Mouse (Mus musculus) mature B cell (primary cell): Measurements from ENCODE around the gene Gm8122.
"Not testable (repeated sequence)": the region's sequence is repeated elsewhere in the genome, so short reads cannot be mapped to it uniquely, and the experiment has no call there.

Experiments
- in situ Hi-C: fragments of 300-500 bp; cut with MboI; formaldehyde crosslinking; loops from 2 replicates; pipeline ENCODE4 v1.14.3; 2019

Gene Gm8122

DNA sequence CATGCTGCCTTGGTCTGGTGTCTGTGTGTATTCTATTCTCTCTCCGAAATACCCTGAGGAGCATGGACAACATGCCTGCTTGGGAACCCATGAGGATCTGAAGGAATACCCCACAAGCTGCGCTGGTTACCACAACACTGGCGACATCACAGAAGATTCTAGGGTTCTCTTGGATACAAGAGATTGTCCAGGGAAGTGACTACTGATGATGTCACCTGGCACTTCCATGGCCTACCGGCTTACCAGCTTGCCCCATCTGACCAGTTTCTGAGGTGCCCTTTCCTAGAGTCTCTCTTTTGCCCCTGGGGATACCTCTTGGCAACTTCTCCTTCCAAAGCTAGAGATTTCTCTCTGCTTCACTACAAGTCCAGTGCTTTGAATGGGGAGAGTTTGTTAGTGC, at the start of gene Gm8122:
Gene Gm8122 (minus strand): TSS at position 101 of the 400 bp plus-strand sequence.
- in situ Hi-C loops: not testable (repeated sequence)

DNA sequence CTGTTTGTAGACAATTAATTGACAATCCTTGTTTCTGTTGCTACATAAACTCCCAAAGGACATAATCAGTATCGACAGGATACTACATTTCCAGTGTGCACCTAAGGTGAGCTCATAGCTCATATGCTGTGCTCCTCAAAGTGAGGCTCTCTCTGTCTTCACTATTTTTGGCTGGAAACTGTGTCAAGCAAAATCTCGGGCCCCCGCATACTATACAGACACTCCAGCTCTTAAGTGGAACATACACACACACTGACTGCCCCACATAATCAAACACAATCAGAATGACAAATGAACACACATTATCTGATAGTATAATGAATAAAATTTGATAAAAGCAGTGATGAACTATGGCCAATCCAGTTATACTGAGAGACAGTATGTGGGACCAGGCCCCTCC, 43.6 kb upstream of the Gm8122 start:
- in situ Hi-C loops: not testable (repeated sequence)

- in situ Hi-C loops: not testable (repeated sequence)
Measured at GRCm38 (mm10) chr14:43278146-43278545, 43.0 kb upstream of the Gm8122 start.

DNA sequence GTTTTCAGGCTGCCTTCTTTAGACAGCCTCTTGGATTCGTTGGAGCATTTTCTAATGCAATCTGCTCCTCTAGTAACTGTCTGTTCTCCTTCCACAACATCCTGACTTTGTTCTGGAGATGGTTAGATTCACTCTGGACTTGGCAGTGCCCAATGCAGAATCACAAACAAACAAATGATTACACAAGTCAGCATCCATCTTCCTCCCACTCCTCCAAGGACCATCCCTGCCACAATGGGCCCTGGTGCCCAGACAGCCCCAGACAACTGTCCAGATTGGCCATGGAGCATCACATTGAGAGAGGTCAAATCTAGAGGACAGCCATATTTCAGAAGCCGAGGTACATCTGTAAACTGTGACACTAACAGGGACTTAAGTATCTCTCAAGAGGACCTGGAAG, 42.4 kb upstream of the Gm8122 start:
- in situ Hi-C loops: not testable (repeated sequence)

DNA sequence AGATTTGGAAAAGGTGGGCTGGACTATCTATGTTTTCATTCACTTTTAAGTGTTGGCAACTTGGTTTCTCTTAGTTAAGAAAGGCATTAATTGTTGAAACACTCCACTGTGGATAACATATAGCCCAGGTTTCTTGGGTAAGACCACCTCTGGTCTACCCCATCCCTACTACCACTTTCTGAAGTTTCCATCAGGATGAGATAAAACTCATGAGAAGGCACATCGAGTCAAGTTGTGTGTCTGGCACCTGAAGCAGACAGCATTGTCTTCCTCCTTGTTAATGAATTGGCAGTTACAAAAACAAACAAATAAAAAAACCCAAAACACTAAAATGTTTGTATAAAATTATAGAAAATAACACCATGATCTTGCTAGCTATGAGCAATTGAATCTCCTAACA, 40.6 kb upstream of the Gm8122 start:
- in situ Hi-C loops: not testable (repeated sequence)

GRCm38 (mm10) chr14:43274986-43275511, 39.9 kb upstream of the Gm8122 start, which contains the start of gene Gm9732:
Gene Gm9732 (plus strand): TSS chr14:43275036.
- in situ Hi-C loops: not testable (repeated sequence)

- in situ Hi-C loops: not testable (repeated sequence)
Measured at GRCm38 (mm10) chr14:43273161-43273560, 38.1 kb upstream of the Gm8122 start.

- in situ Hi-C loops: not testable (repeated sequence)
Measured at GRCm38 (mm10) chr14:43269211-43269610, 34.1 kb upstream of the Gm8122 start.

DNA sequence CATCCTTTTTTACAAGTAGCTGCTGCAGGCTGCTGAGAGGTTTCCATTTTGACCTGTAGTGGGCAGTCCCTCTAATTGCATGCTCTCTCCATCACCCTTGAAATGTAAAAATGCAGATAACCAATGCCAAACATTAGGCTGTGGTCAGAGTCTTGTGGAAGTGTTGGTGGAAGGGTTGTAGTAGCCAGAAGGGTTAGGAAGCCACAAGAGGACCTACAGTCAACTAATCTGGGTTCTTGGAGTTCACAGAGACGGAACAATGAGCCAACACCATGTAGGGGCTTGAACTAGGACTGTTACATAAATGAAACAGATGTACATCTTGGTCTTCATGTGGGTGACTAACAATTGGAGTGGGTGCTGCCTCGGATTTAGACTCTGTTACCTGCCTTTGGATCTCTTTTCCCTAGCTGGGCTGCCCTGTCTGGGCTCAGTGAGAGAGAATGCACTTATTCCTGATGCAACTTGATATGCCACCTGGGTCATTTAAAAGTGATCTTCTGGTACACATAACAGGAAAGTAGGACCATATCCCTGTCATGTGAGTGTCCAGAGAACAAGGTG, 33.5 kb upstream of the Gm8122 start:
- in situ Hi-C loops: not testable (repeated sequence)

- in situ Hi-C loops: not testable (repeated sequence)
Measured at GRCm38 (mm10) chr14:43263421-43263820, 28.3 kb upstream of the Gm8122 start.

DNA sequence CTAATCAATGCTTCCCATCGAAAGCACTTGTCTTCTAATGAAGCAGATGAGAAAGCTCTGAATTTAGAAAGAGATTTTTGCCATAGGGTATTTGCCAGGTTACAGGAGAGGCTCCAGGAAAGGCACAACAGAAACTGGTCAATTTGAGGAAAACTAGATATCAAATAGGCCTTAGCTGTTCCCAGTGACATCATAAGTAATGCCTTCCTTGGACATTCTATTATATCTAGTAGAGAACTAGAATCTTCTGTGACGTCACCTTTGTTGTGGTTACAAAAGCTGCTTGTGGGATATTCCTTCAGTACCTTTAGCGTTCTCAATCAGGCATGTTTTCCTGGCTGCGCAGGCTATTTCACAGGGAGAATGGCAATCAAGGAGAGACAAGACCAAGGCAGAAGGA, 23.2 kb upstream of the Gm8122 start, which contains the start of gene Gm8126:
Gene Gm8126 (plus strand): TSS at position 301 of the 400 bp plus-strand sequence.
- in situ Hi-C loops: not testable (repeated sequence)

- in situ Hi-C loops: not testable (repeated sequence)
Measured at GRCm38 (mm10) chr14:43256511-43256910, 21.4 kb upstream of the Gm8122 start.

- in situ Hi-C loops: not testable (repeated sequence)
Measured at GRCm38 (mm10) chr14:43250549-43251253, 15.6 kb upstream of the Gm8122 start.

- in situ Hi-C loops: not testable (repeated sequence)
Measured at GRCm38 (mm10) chr14:43249611-43250170, 14.6 kb upstream of the Gm8122 start.

GRCm38 (mm10) chr14:43237769-43238168, 2.7 kb upstream of the Gm8122 start:
- in situ Hi-C loops: not testable (repeated sequence)
